Mouse (Mus musculus) hindbrain, embryonic 16.5 days (tissue): ENCODE measurements around the gene Rin2. TPM values are rescaled to one million over a fixed set of nuclear protein-coding genes. Genes with fewer than 3 reads are reported as not detected.

Experiments
- ATAC-seq: fragments of 200-750 bp; cut with Nextera tagmentation; 2 replicates; pipeline ENCODE4 v1.8.0; 2017; ENCODE audit warnings: moderate TSS enrichment, moderate library complexity
- H3K27ac ChIP-seq: fragments of 300-500 bp; sonication (generic); 2 replicates; pipeline ENCODE4 v1.5.1; 2014; ENCODE audit warnings: low read depth, mild to moderate bottlenecking, control low read depth, low read length, moderate library complexity
- H3K27me3 ChIP-seq: fragments of 300-500 bp; sonication (generic); replicated peaks from 2 replicates; pipeline ENCODE4 v1.6.1; 2014; ENCODE audit warnings: low read length; ENCODE audit not compliant: control insufficient read depth, insufficient read depth
- H3K36me3 ChIP-seq: fragments of 300-500 bp; sonication (generic); 2 replicates; pipeline ENCODE4 v1.6.1; 2014; ENCODE audit warnings: mild to moderate bottlenecking, low read length, moderate library complexity, mixed read lengths; ENCODE audit not compliant: control insufficient read depth, insufficient read depth
- H3K4me1 ChIP-seq: fragments of 300-500 bp; sonication (generic); 2 replicates; pipeline ENCODE4 v1.6.1; 2014; ENCODE audit warnings: low read depth, low read length; ENCODE audit not compliant: control insufficient read depth, insufficient read depth
- H3K4me2 ChIP-seq: fragments of 300-500 bp; sonication (generic); 2 replicates; pipeline ENCODE4 v1.6.1; 2014; ENCODE audit warnings: mild to moderate bottlenecking, low read length, control low read depth, moderate library complexity
- H3K4me3 ChIP-seq: fragments of 300-500 bp; sonication (generic); 2 replicates; pipeline ENCODE4 v1.5.1; 2014; ENCODE audit warnings: mild to moderate bottlenecking, low read length, control low read depth, moderate library complexity
- H3K9ac ChIP-seq: fragments of 300-500 bp; sonication (generic); 2 replicates; pipeline ENCODE4 v1.6.1; 2014; ENCODE audit warnings: low read depth, mild to moderate bottlenecking, control low read depth, low read length, moderate library complexity
- H3K9me3 ChIP-seq: fragments of 300-500 bp; sonication (generic); 2 replicates; pipeline ENCODE4 v1.6.1; 2014; ENCODE audit warnings: mild to moderate bottlenecking, low read length, moderate library complexity; ENCODE audit not compliant: control insufficient read depth
- WGBS: fragments of 180-500 bp; shearing (Covaris S2); extraction: QIAGEN DNeasy Blood & Tissue Kit; methylation state at CpG from one replicate; pipeline ENCODE4 v1.1.7; 2014; 5-methylcytosine and 5-hydroxymethylcytosine counted together
- polyA plus RNA-seq: library from polyadenylated mRNA; unstranded; fragments of >200 nt; fragmentation: Nextera tagmentation; extraction: Ambion mirVana; gene quantifications from 2 replicates; pipeline ENCODE4 v1.2.1, GENCODE M21; 2015

Rin2 gene
- polyA plus RNA-seq, 1 experiment from 2014 or later, result 14.6 TPM

DNA sequence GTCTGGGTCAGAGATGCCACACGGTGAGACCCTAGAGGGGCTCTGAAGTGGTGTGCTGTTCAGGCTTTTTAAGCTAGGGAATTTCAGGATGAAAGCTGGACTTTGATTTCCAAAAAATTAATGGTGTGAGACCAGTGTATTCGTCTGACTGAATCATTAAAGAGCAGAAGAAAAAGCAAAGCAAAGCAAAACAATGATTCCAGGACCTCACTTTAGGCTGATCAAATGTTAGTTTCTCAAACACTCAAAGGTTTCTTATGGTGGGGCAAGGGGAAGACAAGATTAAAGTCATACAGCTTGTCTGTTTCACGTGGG, 111.6 kb downstream of the Rin2 start:
- WGBS, result 11% methylated on average over 3 of the region's 3 CpGs
- Histone ChIP-seq H3K27ac (peak overlapping the region; percentile 57), H3K9ac (peak overlapping the region; percentile 30), H3K4me1 (peaks cover 19% of the 10 kb centered on the region), H3K36me3 (no peaks in the 10 kb centered on the region), H3K9me3 (no peaks in the 10 kb centered on the region), H3K4me3 (peak overlapping the region; percentile 28), H3K27me3 (no peaks in the 10 kb centered on the region), H3K4me2 (peak overlapping the region; percentile 55)
- ATAC-seq, result no peak

DNA sequence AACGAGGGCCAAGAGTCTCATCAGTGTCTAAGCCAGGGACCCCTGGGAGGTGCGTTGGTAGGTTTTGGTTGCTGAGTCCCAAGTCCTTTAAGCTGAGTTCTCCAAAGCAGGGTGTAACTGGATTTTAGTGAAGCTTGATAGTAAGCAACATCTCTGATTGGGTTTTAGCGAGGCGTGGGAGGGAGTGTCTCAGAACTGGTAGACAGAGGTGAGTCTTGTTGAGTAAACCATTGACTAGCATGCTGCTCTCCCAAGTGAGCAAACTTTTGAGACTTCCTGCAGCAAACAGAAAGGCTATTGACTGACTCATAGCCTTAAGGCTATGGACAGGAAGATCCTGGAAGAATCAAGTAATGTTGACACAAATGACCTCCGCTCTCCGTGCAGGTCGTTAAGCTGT, 112.5 kb downstream of the Rin2 start:
- ATAC-seq, result no peak
- no peaks in the 10 kb centered on the region for H3K9me3 ChIP-seq
- H3K27ac ChIP-seq, result no peak overlapping the region
- no peaks in the 10 kb centered on the region for H3K27me3 ChIP-seq
- no peak overlapping the region for H3K4me2 ChIP-seq
- H3K9ac ChIP-seq, result no peak overlapping the region
- H3K36me3 ChIP-seq, result no peaks in the 10 kb centered on the region
- WGBS, result 73% methylated on average over 7 of the region's 7 CpGs
- no peak overlapping the region for H3K4me3 ChIP-seq
- peaks cover 19% of the 10 kb centered on the region for H3K4me1 ChIP-seq

DNA sequence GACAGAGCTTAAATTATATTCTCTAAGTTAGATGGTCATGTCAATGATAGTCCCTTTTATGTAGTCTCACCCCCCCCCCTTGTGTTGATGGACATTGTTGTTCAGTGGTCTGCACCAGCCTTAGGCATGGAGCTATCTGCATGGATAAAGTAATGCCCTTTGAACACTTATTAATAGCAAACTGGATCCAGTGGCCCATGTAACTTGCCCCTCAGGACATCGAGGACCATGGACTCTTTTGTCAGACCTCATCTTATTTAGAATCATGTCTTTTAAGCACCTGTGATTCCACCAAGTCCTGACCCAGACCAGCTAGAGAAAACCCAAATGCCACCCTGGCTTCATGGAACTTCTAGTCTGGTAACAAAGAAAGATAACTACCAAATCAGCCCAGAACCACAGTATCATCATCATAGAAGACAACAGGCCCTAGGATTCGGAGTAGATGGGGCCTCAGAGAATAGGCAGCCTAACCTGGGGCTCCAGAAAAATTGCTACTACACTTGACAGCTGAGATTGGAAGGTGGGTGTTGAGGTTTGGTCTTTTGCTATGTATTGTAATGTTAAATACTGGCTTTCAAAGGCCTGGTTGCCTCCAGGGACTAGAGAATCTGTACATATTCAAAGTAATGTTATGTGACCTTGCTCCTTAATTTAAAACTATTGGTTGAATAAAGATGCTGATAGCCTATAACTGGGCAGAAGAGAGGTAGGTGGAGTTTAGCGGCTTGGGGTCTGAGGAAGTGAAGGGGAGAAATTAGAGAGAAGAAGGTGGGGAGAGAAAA, 113.7 kb downstream of the Rin2 start:
- WGBS, result 93% methylated on average over 3 of the region's 3 CpGs
- no peaks in the 10 kb centered on the region for H3K9me3 ChIP-seq
- H3K27ac ChIP-seq, result no peak overlapping the region
- no peak overlapping the region for H3K4me2 ChIP-seq
- ATAC-seq, result no peak
- peaks cover 19% of the 10 kb centered on the region for H3K4me1 ChIP-seq
- H3K27me3 ChIP-seq, result no peaks in the 10 kb centered on the region
- H3K4me3 ChIP-seq, result no peak overlapping the region
- no peak overlapping the region for H3K9ac ChIP-seq
- no peaks in the 10 kb centered on the region for H3K36me3 ChIP-seq

DNA sequence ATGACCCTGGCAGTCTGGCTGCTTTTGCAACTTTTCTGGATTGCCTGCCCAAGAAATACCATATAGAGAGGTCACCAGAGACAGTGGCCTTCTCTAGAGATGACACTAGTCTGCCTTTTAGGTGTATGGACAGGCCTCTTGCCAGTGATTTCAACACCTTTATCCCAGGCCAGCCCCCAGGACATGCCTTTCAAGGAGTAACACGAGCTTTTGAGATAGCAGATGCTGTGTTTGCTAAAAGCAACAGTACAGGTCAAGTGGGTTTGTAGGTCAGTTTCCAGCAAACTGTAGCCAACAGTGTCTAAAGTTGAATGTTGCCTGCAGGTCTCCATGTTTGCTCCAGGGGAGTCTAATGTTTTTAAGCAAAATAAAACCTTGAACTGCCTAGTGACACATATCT, 118.7 kb downstream of the Rin2 start:
- whole genome bisulfite sequencing, result 39% methylated on average over 1 of the region's 1 CpGs
- ATAC-seq, result no peak
- Histone ChIP-seq H3K4me2 (no peak overlapping the region), H3K4me3 (no peak overlapping the region), H3K9me3 (no peaks in the 10 kb centered on the region), H3K27ac (no peak overlapping the region), H3K36me3 (no peaks in the 10 kb centered on the region), H3K27me3 (no peaks in the 10 kb centered on the region), H3K4me1 (no peaks in the 10 kb centered on the region), H3K9ac (no peak overlapping the region)

DNA sequence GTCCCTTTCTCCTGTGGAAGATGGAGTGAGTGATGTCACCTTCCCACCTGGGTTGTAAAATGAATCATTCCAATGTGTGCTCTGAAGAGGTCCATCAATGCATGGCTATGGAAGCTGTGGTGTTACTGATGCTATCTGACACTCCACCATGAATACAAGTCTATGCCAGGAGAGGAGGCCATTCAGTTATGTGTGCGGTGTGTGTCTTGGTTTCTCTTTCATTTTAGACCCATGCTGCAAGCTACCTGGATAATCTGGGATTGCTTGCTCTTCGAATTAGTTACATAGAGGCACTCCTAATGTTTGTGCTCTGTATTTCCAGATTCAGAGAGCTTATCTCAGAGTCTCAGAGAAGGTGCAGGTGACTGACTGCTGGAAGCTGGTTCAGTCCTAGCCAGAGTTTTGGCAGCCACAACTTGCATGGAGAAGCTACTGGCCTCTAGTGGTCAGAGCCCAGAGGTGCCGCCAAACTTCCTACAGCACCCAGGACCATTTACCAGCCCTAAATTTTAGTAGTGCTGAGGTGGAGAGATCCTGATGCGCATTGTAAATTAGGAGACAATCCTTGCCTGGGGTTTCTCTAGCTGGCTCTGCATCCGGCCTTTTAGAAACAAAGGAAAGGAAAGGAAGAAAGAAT, 119.4 kb downstream of the Rin2 start:
- no peak for ATAC-seq
- H3K4me3 ChIP-seq, result no peak overlapping the region
- H3K27me3 ChIP-seq, result no peaks in the 10 kb centered on the region
- 37% methylated on average over 5 of the region's 5 CpGs for WGBS
- no peak overlapping the region for H3K4me2 ChIP-seq
- no peaks in the 10 kb centered on the region for H3K4me1 ChIP-seq
- H3K36me3 ChIP-seq, result no peaks in the 10 kb centered on the region
- H3K9me3 ChIP-seq, result no peaks in the 10 kb centered on the region
- no peak overlapping the region for H3K27ac ChIP-seq
- no peak overlapping the region for H3K9ac ChIP-seq

DNA sequence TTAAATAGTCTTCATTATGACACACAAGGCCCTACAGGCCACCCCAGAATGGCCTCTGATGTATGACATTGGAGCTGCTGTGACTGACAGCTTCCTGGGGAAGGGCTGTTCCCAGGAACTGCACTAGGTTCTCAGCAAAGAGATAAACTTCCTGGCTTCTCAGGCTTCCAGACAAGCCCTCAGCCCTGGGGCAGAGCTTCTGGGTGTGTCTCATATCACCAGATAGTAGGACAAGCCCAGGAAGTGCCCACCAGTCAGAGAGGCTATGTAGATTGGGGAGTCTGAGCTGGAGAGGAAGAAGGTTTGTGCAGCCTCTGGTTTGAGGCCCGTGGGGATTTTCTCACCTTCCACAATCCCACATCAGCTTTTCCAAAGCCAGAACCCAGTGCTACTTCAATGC, 122.8 kb downstream of the Rin2 start:
- H3K9ac ChIP-seq, result no peak overlapping the region
- WGBS, result 79% methylated on average over 1 of the region's 1 CpGs
- H3K27me3 ChIP-seq, result no peaks in the 10 kb centered on the region
- no peak overlapping the region for H3K4me3 ChIP-seq
- no peak for ATAC-seq
- no peaks in the 10 kb centered on the region for H3K4me1 ChIP-seq
- no peaks in the 10 kb centered on the region for H3K9me3 ChIP-seq
- H3K4me2 ChIP-seq, result no peak overlapping the region
- H3K36me3 ChIP-seq, result no peaks in the 10 kb centered on the region
- no peak overlapping the region for H3K27ac ChIP-seq

DNA sequence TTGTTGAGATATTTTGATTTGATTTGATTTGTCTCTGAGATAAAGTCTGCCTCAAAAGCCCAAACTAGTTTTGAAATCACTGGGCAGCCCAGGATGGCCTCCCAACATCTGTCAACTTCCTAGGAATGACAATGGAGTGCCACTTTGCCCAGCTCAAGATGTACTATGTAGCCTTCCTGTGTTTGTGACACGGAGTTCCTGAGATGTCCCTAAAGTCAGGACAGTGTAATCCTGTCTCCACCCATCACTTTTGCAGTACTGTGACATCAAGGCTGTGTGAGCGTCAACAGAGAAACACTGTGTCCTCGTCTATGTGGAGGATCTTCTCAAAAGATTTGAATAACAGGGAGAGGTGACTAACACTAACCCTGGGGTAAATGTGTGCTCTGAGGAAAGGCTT, 123.9 kb downstream of the Rin2 start:
- Histone ChIP-seq H3K27me3 (no peaks in the 10 kb centered on the region), H3K4me3 (no peak overlapping the region), H3K4me1 (no peaks in the 10 kb centered on the region), H3K4me2 (no peak overlapping the region), H3K27ac (no peak overlapping the region), H3K9ac (no peak overlapping the region), H3K36me3 (no peaks in the 10 kb centered on the region), H3K9me3 (no peaks in the 10 kb centered on the region; the same call in 1 of the 2 replicates)
- WGBS, result 72% methylated on average over 3 of the region's 3 CpGs
- no peak for ATAC-seq

DNA sequence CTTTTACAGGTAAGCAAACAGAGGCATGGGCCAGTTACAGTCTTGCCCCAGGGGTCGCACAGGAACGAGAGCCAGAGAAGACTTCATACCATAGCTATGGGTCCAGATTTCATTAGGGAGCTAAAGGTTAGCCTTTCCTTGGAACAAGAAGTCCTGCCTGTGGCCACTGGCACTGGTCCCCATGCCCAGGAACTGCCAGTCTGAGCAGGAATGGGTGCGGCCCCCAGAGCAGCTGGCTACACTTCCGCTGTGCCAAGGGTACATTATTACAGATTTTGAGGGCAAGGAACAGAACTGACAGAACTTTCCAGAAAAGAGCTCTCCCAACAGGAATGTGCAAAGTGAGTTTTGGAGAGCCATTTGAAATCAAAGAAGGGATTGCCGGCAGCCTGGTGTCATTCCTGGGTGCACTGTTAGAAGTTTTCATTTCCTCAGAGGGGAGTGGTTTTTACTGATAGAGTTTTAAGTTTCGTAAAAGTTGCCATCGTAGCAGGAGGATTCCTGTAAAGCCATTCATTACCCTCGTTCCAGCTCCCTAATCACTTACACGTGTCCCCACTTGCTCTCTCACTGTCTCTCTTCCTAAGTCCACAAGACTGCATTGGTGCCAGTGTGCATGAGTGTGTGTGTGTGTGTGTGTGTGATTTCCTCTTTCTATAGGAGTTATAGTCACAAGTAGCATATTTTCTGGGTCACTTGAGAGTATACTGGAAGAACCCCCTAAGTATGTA, 126.5 kb downstream of the Rin2 start:
- WGBS, result 92% methylated on average over 9 of the region's 9 CpGs
- ATAC-seq, result no peak
- H3K27me3 ChIP-seq, result no peaks in the 10 kb centered on the region

DNA sequence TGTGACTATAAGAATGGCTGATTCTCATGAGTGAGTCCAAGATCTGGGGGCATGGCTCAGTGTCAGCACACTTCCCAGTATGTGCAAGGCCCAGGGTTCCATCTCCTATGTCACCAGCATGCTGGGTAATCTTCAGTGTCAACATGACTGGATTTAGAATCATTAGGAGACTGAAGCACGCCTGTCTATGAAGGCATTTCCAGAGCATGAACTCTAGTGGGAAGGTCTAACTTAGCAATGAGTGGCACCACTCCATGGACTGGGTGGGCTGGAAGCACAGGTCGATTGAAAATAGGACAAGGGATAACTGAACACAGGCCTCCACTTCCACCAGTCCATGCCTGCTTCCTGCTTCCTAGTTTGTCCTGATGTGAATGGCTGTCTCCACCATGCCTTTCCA, 127.6 kb downstream of the Rin2 start:
- no peak for ATAC-seq
- Histone ChIP-seq H3K27ac (no peak overlapping the region), H3K27me3 (no peaks in the 10 kb centered on the region), H3K4me2 (no peak overlapping the region), H3K9me3 (peaks cover 5% of the 10 kb centered on the region; the same call in 1 of the 2 replicates), H3K36me3 (no peaks in the 10 kb centered on the region; the same call in 1 of the 2 replicates), H3K4me1 (no peaks in the 10 kb centered on the region), H3K4me3 (no peak overlapping the region), H3K9ac (no peak overlapping the region)
- WGBS, result 78% methylated on average over 2 of the region's 2 CpGs

More for the DNA sequence above, 126.5 kb downstream of the Rin2 start:
- Histone ChIP-seq H3K9me3 (peaks cover 5% of the 10 kb centered on the region; the same call in 1 of the 2 replicates), H3K4me2 (no peak overlapping the region), H3K36me3 (no peaks in the 10 kb centered on the region; the same call in 1 of the 2 replicates), H3K4me1 (no peaks in the 10 kb centered on the region), H3K4me3 (no peak overlapping the region), H3K9ac (no peak overlapping the region), H3K27ac (no peak overlapping the region)
